Mouse (Mus musculus): Measurements from ENCODE around the gene Man1c1. TPM values are rescaled to one million over a fixed set of nuclear protein-coding genes. Genes with fewer than 3 reads are reported as not detected.

The Man1c1 gene
- polyA plus RNA-seq, 1 experiment: 6.7 TPM

DNA sequence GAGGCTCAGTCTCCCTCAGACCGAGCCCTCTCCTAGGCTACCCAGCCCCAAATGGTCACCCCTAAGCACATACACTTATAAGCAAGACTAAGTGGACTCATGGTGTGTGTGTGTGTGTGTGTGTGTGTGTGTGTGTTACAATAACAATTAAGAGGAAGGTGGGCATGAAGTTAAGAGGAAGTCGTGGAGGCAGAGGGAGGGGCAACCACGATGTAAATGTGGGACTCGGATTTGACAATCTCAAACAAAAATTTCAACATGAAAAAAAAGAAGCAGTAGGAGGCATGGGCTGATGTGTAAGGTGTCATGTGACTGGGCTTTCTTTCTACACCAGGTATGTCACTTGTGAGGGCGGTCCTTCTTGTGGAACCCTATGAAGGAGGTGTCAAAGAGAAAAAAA lies 96.4 kb downstream of the Man1c1 start:
- no peaks in the 10 kb centered on the region for H3K79me3 ChIP-seq (ENCODE audit: low read depth)
- no peak for TF ChIP-seq MYOG (IDR thresholded peaks at IDR 0.05; ENCODE audit: control insufficient read depth, extremely low read depth, insufficient read length)
- no peak for TF ChIP-seq CEBPB (IDR thresholded peaks at IDR 0.05; ENCODE audit: low read depth)
- no peak for TF ChIP-seq MYOD1 (IDR thresholded peaks at IDR 0.05; ENCODE audit: control insufficient read depth, insufficient read length, low read depth)
- TF ChIP-seq CTCF (IDR thresholded peaks at IDR 0.05; ENCODE audit: control insufficient read depth, insufficient read depth, insufficient read length): no peak
- TF ChIP-seq USF1 (IDR thresholded peaks at IDR 0.05; ENCODE audit: low read depth): no peak
- TF ChIP-seq MAX (IDR thresholded peaks at IDR 0.05): no peak
- no peak for TF ChIP-seq FOSL1 (IDR thresholded peaks at IDR 0.05; ENCODE audit: insufficient read depth, low read length, poor library complexity, severe bottlenecking)
- no peaks in the 10 kb centered on the region for H3K36me3 ChIP-seq (ENCODE audit: control insufficient read depth, insufficient read depth)
- no peak overlapping the region for H3ac ChIP-seq (ENCODE audit: control insufficient read depth, insufficient read length, low read depth)
- no peak overlapping the region for H3K4me3 ChIP-seq (ENCODE audit: insufficient read depth, poor library complexity, severe bottlenecking)
- no peaks in the 10 kb centered on the region for H3K27me3 ChIP-seq (ENCODE audit: control insufficient read depth, insufficient read depth, insufficient read length)
- no peaks in the 10 kb centered on the region for H3K79me2 ChIP-seq (ENCODE audit: control insufficient read depth, insufficient read depth)

DNA sequence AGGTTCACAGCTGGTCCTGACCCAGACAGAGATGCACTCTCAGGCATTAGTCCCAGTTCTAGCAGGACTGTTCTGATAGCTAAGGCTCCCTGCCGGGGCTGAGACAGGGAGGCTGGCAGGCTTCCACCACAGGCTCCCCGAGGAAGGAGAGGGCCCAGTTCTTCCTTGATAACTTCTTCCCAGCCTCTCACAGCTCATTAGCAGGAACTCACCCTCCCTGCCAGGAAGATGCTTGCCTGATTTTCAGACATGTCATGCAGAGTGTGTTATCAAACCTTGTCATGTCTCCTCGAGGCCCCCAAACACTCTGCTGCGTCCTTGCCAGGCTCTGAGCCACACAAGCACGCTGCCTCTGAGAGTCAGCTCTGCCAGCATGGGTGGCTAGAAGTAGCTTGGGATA lies 98.0 kb downstream of the Man1c1 start:
- no peaks in the 10 kb centered on the region for H3K79me2 ChIP-seq (ENCODE audit: control insufficient read depth, insufficient read depth)
- no peak overlapping the region for H3ac ChIP-seq (ENCODE audit: control insufficient read depth, insufficient read length, low read depth)
- no peaks in the 10 kb centered on the region for H3K27me3 ChIP-seq (ENCODE audit: control insufficient read depth, insufficient read depth, insufficient read length)
- no peaks in the 10 kb centered on the region for H3K36me3 ChIP-seq (ENCODE audit: control insufficient read depth, insufficient read depth)
- no peaks in the 10 kb centered on the region for H3K79me3 ChIP-seq (ENCODE audit: low read depth)
- no peak for TF ChIP-seq MYOG (IDR thresholded peaks at IDR 0.05; ENCODE audit: control insufficient read depth, extremely low read depth, insufficient read length)
- no peak for TF ChIP-seq CEBPB (IDR thresholded peaks at IDR 0.05; ENCODE audit: low read depth)
- TF ChIP-seq USF1 (IDR thresholded peaks at IDR 0.05; ENCODE audit: low read depth): no peak
- no peak for TF ChIP-seq CTCF (IDR thresholded peaks at IDR 0.05; ENCODE audit: control insufficient read depth, insufficient read depth, insufficient read length)
- no peak for TF ChIP-seq MAX (IDR thresholded peaks at IDR 0.05)
- no peak for TF ChIP-seq MYOD1 (IDR thresholded peaks at IDR 0.05; ENCODE audit: control insufficient read depth, insufficient read length, low read depth)
- no peak for TF ChIP-seq FOSL1 (IDR thresholded peaks at IDR 0.05; ENCODE audit: insufficient read depth, low read length, poor library complexity, severe bottlenecking)
- no peak overlapping the region for H3K4me3 ChIP-seq (ENCODE audit: insufficient read depth, poor library complexity, severe bottlenecking)

DNA sequence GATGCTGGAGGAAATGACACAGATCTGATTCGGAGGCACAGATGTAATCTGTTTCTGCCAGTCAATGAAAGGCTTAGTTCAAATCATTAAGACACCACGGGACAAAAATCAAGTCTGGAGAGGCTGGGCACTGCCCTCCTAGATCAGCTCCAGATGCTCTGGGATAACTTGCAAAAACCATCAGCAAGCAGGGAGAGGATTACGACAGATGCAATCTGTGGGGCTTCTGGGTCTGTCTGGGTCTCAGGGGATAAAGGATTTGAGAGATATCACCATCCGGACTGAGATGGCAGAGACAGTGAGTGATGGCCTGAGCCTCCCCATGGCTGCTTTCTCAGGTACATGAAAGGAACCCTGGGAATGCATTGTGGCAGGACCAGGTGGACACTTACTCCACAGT lies 99.6 kb downstream of the Man1c1 start:
- Histone ChIP-seq H3ac (ENCODE audit: control insufficient read depth, insufficient read length, low read depth) (no peak overlapping the region), H3K27me3 (ENCODE audit: control insufficient read depth, insufficient read depth, insufficient read length) (no peaks in the 10 kb centered on the region), H3K79me2 (ENCODE audit: control insufficient read depth, insufficient read depth) (no peaks in the 10 kb centered on the region), H3K79me3 (ENCODE audit: low read depth) (no peaks in the 10 kb centered on the region), H3K4me3 (ENCODE audit: insufficient read depth, poor library complexity, severe bottlenecking) (no peak overlapping the region), H3K36me3 (ENCODE audit: control insufficient read depth, insufficient read depth) (no peaks in the 10 kb centered on the region)
- TF ChIP-seq CEBPB (IDR thresholded peaks at IDR 0.05; ENCODE audit: low read depth) (peak; percentile 60), FOSL1 (IDR thresholded peaks at IDR 0.05; ENCODE audit: insufficient read depth, low read length, poor library complexity, severe bottlenecking) (no peak), MYOD1 (IDR thresholded peaks at IDR 0.05; ENCODE audit: control insufficient read depth, insufficient read length, low read depth) (no peak)

DNA sequence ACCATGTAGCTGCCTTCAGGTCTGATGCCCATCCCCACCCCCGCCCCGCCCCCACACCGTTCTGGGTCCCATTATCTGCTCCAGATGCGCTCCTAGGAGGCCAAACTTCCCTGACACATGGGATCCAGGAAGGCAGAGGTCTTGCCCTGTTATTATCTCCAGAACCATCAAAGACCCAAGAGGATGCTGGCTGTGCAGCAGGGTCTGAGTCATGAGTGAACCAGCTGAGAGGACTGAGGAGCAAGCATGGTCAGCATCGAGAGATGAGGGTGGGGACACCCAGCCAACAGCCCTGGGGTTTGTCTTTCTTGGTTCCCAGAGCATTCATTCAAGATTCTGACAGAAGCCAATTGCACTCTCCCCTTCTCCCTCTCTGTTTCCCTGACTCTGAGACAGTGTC lies 100.5 kb downstream of the Man1c1 start:
- TF ChIP-seq MYOG (IDR thresholded peaks at IDR 0.05; ENCODE audit: control insufficient read depth, extremely low read depth, insufficient read length) (no peak), MAX (IDR thresholded peaks at IDR 0.05) (no peak), CTCF (IDR thresholded peaks at IDR 0.05; ENCODE audit: control insufficient read depth, insufficient read depth, insufficient read length) (no peak), USF1 (IDR thresholded peaks at IDR 0.05; ENCODE audit: low read depth) (no peak), FOSL1 (IDR thresholded peaks at IDR 0.05; ENCODE audit: insufficient read depth, low read length, poor library complexity, severe bottlenecking) (no peak), CEBPB (IDR thresholded peaks at IDR 0.05; ENCODE audit: low read depth) (no peak), MYOD1 (IDR thresholded peaks at IDR 0.05; ENCODE audit: control insufficient read depth, insufficient read length, low read depth) (no peak)
- no peaks in the 10 kb centered on the region for H3K79me2 ChIP-seq (ENCODE audit: control insufficient read depth, insufficient read depth)
- no peak overlapping the region for H3ac ChIP-seq (ENCODE audit: control insufficient read depth, insufficient read length, low read depth)

DNA sequence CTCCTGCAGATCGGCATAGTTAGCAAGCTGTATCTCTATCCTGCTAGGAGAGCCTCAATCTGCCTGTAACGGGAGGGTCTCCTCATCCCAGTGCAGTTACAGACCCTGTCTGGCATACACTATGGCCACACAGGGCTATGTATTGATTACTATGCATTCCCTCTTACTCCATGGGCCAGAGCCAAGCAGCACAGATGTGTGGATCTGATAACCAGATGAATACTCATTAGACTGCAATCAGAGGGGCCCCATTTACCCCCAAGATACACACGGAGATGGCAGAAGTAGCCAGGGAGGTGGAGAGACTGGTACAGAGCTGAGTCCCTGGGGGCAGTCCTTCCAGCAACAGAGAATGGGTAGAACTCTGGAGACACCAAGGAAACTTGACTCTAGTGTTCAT lies 101.5 kb downstream of the Man1c1 start:
- Histone ChIP-seq H3K27me3 (ENCODE audit: control insufficient read depth, insufficient read depth, insufficient read length) (no peaks in the 10 kb centered on the region), H3K79me2 (ENCODE audit: control insufficient read depth, insufficient read depth) (no peaks in the 10 kb centered on the region), H3K79me3 (ENCODE audit: low read depth) (no peaks in the 10 kb centered on the region), H3ac (ENCODE audit: control insufficient read depth, insufficient read length, low read depth) (no peak overlapping the region), H3K36me3 (ENCODE audit: control insufficient read depth, insufficient read depth) (no peaks in the 10 kb centered on the region), H3K4me3 (ENCODE audit: insufficient read depth, poor library complexity, severe bottlenecking) (no peak overlapping the region)
- TF ChIP-seq FOSL1 (IDR thresholded peaks at IDR 0.05; ENCODE audit: insufficient read depth, low read length, poor library complexity, severe bottlenecking): no peak
- no peak for TF ChIP-seq MYOG (IDR thresholded peaks at IDR 0.05; ENCODE audit: control insufficient read depth, extremely low read depth, insufficient read length)
- no peak for TF ChIP-seq MAX (IDR thresholded peaks at IDR 0.05)
- no peak for TF ChIP-seq CEBPB (IDR thresholded peaks at IDR 0.05; ENCODE audit: low read depth)
- TF ChIP-seq CTCF (IDR thresholded peaks at IDR 0.05; ENCODE audit: control insufficient read depth, insufficient read depth, insufficient read length): no peak
- no peak for TF ChIP-seq USF1 (IDR thresholded peaks at IDR 0.05; ENCODE audit: low read depth)
- TF ChIP-seq MYOD1 (IDR thresholded peaks at IDR 0.05; ENCODE audit: control insufficient read depth, insufficient read length, low read depth): no peak

More for the DNA sequence above, 100.5 kb downstream of the Man1c1 start:
- Histone ChIP-seq H3K79me3 (ENCODE audit: low read depth) (no peaks in the 10 kb centered on the region), H3K4me3 (ENCODE audit: insufficient read depth, poor library complexity, severe bottlenecking) (no peak overlapping the region), H3K36me3 (ENCODE audit: control insufficient read depth, insufficient read depth) (no peaks in the 10 kb centered on the region), H3K27me3 (ENCODE audit: control insufficient read depth, insufficient read depth, insufficient read length) (no peaks in the 10 kb centered on the region)

DNA sequence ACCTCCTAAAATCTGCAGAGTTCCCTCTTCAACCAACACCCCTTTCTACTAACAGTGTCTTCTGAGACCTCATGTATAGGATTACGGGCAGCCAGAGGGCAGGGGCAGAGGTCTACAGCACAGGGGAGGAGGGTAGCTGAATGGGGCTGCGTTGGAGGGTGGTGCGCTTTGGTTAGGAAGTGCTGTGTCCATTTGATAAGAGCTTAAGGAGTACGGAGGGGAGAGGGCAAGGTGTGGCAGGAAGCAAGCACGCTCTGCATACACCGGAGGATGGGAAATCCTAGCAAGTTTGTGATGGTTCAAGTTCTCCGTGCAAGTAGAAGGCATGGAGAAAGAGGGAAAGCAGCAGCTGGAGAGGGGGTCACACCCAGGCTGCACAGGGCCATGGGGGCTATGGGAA lies 102.1 kb downstream of the Man1c1 start:
- TF ChIP-seq MYOD1 (IDR thresholded peaks at IDR 0.05; ENCODE audit: control insufficient read depth, insufficient read length, low read depth) (no peak), USF1 (IDR thresholded peaks at IDR 0.05; ENCODE audit: low read depth) (no peak), FOSL1 (IDR thresholded peaks at IDR 0.05; ENCODE audit: insufficient read depth, low read length, poor library complexity, severe bottlenecking) (no peak), CTCF (IDR thresholded peaks at IDR 0.05; ENCODE audit: control insufficient read depth, insufficient read depth, insufficient read length) (no peak), MAX (IDR thresholded peaks at IDR 0.05) (no peak), MYOG (IDR thresholded peaks at IDR 0.05; ENCODE audit: control insufficient read depth, extremely low read depth, insufficient read length) (no peak), CEBPB (IDR thresholded peaks at IDR 0.05; ENCODE audit: low read depth) (no peak)
- no peaks in the 10 kb centered on the region for H3K36me3 ChIP-seq (ENCODE audit: control insufficient read depth, insufficient read depth)
- H3ac ChIP-seq (ENCODE audit: control insufficient read depth, insufficient read length, low read depth): no peak overlapping the region
- H3K79me3 ChIP-seq (ENCODE audit: low read depth): no peaks in the 10 kb centered on the region
- H3K4me3 ChIP-seq (ENCODE audit: insufficient read depth, poor library complexity, severe bottlenecking): no peak overlapping the region
- no peaks in the 10 kb centered on the region for H3K27me3 ChIP-seq (ENCODE audit: control insufficient read depth, insufficient read depth, insufficient read length)
- no peaks in the 10 kb centered on the region for H3K79me2 ChIP-seq (ENCODE audit: control insufficient read depth, insufficient read depth)
